Mouse (Mus musculus): ENCODE results near the gene Vegfd.

GRCm38 (mm10) chrX:164398456-164398855 lies 25.3 kb downstream of the Vegfd start:
- TF ChIP-seq POLR2A (IDR thresholded peaks at IDR 0.05; ENCODE audit: insufficient read length, low read depth) (no peak), MYOG (IDR thresholded peaks at IDR 0.05; ENCODE audit: control insufficient read depth in 1 of 3, insufficient read depth in 1 of 3, insufficient read length in 2 of 3, low read depth in 2 of 3) (no peak), SRF (IDR thresholded peaks at IDR 0.05; ENCODE audit: control insufficient read depth, insufficient read length, low read depth) (no peak), TCF12 (IDR thresholded peaks at IDR 0.05; ENCODE audit: insufficient read depth, poor library complexity, severe bottlenecking) (no peak), CEBPB (IDR thresholded peaks at IDR 0.05; ENCODE audit: insufficient read depth, poor library complexity, severe bottlenecking) (no peak), MAX (IDR thresholded peaks at IDR 0.05; ENCODE audit: low read depth) (no peak), E2F4 (IDR thresholded peaks at IDR 0.05; ENCODE audit: insufficient read depth) (no peak), POLR2AphosphoS2 (IDR thresholded peaks at IDR 0.05; ENCODE audit: insufficient read length, low read depth) (no peak), MYOD1 (IDR thresholded peaks at IDR 0.05; ENCODE audit: control insufficient read depth in 1 of 3, insufficient read length in 2 of 3, low read depth in 2 of 3) (no peak)
